Mouse (Mus musculus): ENCODE data around the gene Cdc37l1. TPM values are rescaled to one million over a fixed set of nuclear protein-coding genes. Genes with fewer than 3 reads are reported as not detected.

The Cdc37l1 gene
- total and polyA plus RNA-seq, 3 experiments: 20.4 to 80.4 (median 68.6) TPM

- 0% methylated on average over 4 of the region's 4 CpGs for WGBS
- no peak for DNase-seq
- TF ChIP-seq CTCF (IDR thresholded peaks at IDR 0.05): no peak
- TF ChIP-seq EP300 (IDR thresholded peaks at IDR 0.05; ENCODE audit: insufficient read depth, low read depth, low read length): no peak
- TF ChIP-seq POLR2A (IDR thresholded peaks at IDR 0.05; ENCODE audit: insufficient read depth, low read depth, low read length): no peak
- Histone ChIP-seq H3K9ac (ENCODE audit: low read depth, low read length) (peak overlapping the region; percentile 86), H3K27me3 (ENCODE audit: control insufficient read depth, insufficient read depth, low read length) (no peaks in the 10 kb centered on the region), H3K79me2 (replicated peaks; ENCODE audit: control insufficient read depth, insufficient read depth, low read length) (0 out of 2 replicates have a peak, but pooled peaks cover 2% of the 10 kb centered on the region), H3K4me3 (peak overlapping the region; percentile 83), H3K36me3 (ENCODE audit: control insufficient read depth, insufficient read depth, low read length) (peaks cover 9% of the 10 kb centered on the region), H3K27ac (peak overlapping the region; percentile 91), H3K4me1 (ENCODE audit: control insufficient read depth, insufficient read depth, low read length) (peaks cover 9% of the 10 kb centered on the region)
- intact Hi-C loops (cut with DNase I): loop anchor here (5.0 kb wide), 1 partner anchor 186 kb away; no protein-coding TSS in a partner anchor
These were observed 26.7 kb upstream of the Cdc37l1 start for GRCm38 (mm10) chr19:28963513-28963841.

GRCm38 (mm10) chr19:28963842-28964551 lies 26.2 kb upstream of the Cdc37l1 start, which contains the start of gene Plpp6:
TSS of gene Plpp6 (plus strand) at chr19:28963953.
- peak; percentile 87 to 89 for DNase-seq
- peak within 1 kb of the TSS; percentile 86 for H3K9ac ChIP-seq (ENCODE audit: low read depth, low read length)
- 0 out of 2 replicates have a peak, but pooled peaks cover 2% of the 10 kb centered on the region for H3K79me2 ChIP-seq (replicated peaks; ENCODE audit: control insufficient read depth, insufficient read depth, low read length)
- H3K27ac ChIP-seq: peak within 1 kb of the TSS; percentile 91
- H3K36me3 ChIP-seq (ENCODE audit: control insufficient read depth, insufficient read depth, low read length): peaks cover 9% of the 10 kb centered on the region
- WGBS: under 1% methylated on average over 73 of the region's 73 CpGs
- peak within 1 kb of the TSS; percentile 83 for H3K4me3 ChIP-seq
- TF ChIP-seq POLR2A (IDR thresholded peaks at IDR 0.05; ENCODE audit: insufficient read depth, low read depth, low read length) (peak; percentile 75), EP300 (IDR thresholded peaks at IDR 0.05; ENCODE audit: insufficient read depth, low read depth, low read length) (peak; percentile 75), CTCF (IDR thresholded peaks at IDR 0.05) (peak; percentile 62)
- intact Hi-C loops (cut with DNase I): loop anchor here (2.0 to 5.0 kb wide), 2 partner anchors 25 to 187 kb away; no protein-coding TSS in a partner anchor
- peaks cover 9% of the 10 kb centered on the region for H3K4me1 ChIP-seq (ENCODE audit: control insufficient read depth, insufficient read depth, low read length)
- H3K27me3 ChIP-seq (ENCODE audit: control insufficient read depth, insufficient read depth, low read length): no peaks in the 10 kb centered on the region

GRCm38 (mm10) chr19:28964552-28964903 lies 25.6 kb upstream of the Cdc37l1 start:
- TF ChIP-seq EP300 (IDR thresholded peaks at IDR 0.05; ENCODE audit: insufficient read depth, low read depth, low read length) (no peak), CTCF (IDR thresholded peaks at IDR 0.05) (no peak), POLR2A (IDR thresholded peaks at IDR 0.05; ENCODE audit: insufficient read depth, low read depth, low read length) (no peak)
- intact Hi-C loops (cut with DNase I): loop anchor here (2.0 to 5.0 kb wide), 2 partner anchors 24 to 187 kb away; no protein-coding TSS in a partner anchor
- H3K27ac ChIP-seq: peak overlapping the region; percentile 91

GRCm38 (mm10) chr19:28967652-28968051 lies 22.5 kb upstream of the Cdc37l1 start, which contains the start of gene 4430402I18Rik:
TSS of gene 4430402I18Rik (minus strand) at chr19:28967800.
- no peak for TF ChIP-seq EP300 (IDR thresholded peaks at IDR 0.05; ENCODE audit: insufficient read depth, low read depth, low read length)
- no peak for TF ChIP-seq CTCF (IDR thresholded peaks at IDR 0.05)
- no peak for TF ChIP-seq POLR2A (IDR thresholded peaks at IDR 0.05; ENCODE audit: insufficient read depth, low read depth, low read length)
- H3K9ac ChIP-seq (ENCODE audit: low read depth, low read length): no peak within 1 kb of the TSS
- H3K4me3 ChIP-seq: no peak within 1 kb of the TSS
- H3K79me2 ChIP-seq (replicated peaks; ENCODE audit: control insufficient read depth, insufficient read depth, low read length): 0 out of 2 replicates have a peak, but pooled peaks cover 2% of the 10 kb centered on the region
- no peak for DNase-seq
- peaks cover 17% of the 10 kb centered on the region for H3K4me1 ChIP-seq (ENCODE audit: control insufficient read depth, insufficient read depth, low read length)
- H3K36me3 ChIP-seq (ENCODE audit: control insufficient read depth, insufficient read depth, low read length): peaks cover 12% of the 10 kb centered on the region
- no peak within 1 kb of the TSS for H3K27ac ChIP-seq
- H3K27me3 ChIP-seq (ENCODE audit: control insufficient read depth, insufficient read depth, low read length): no peaks in the 10 kb centered on the region
- WGBS: 44% methylated on average over 11 of the region's 11 CpGs
- intact Hi-C loops (cut with DNase I): no loop called here

More at GRCm38 (mm10) chr19:28964552-28964903, 25.6 kb upstream of the Cdc37l1 start:
- peak overlapping the region; percentile 86 for H3K9ac ChIP-seq (ENCODE audit: low read depth, low read length)
- peaks cover 13% of the 10 kb centered on the region for H3K4me1 ChIP-seq (ENCODE audit: control insufficient read depth, insufficient read depth, low read length)
- H3K79me2 ChIP-seq (replicated peaks; ENCODE audit: control insufficient read depth, insufficient read depth, low read length): 0 out of 2 replicates have a peak, but pooled peaks cover 2% of the 10 kb centered on the region
- H3K4me3 ChIP-seq: peak overlapping the region; percentile 83
- no peak for DNase-seq
- 13% methylated on average over 16 of the region's 16 CpGs for WGBS
- H3K27me3 ChIP-seq (ENCODE audit: control insufficient read depth, insufficient read depth, low read length): no peaks in the 10 kb centered on the region
- H3K36me3 ChIP-seq (ENCODE audit: control insufficient read depth, insufficient read depth, low read length): peaks cover 9% of the 10 kb centered on the region

- Histone ChIP-seq H3K4me3 (no peak overlapping the region), H3K27ac (no peak overlapping the region), H3K27me3 (ENCODE audit: control insufficient read depth, insufficient read depth, low read length) (no peaks in the 10 kb centered on the region), H3K79me2 (replicated peaks; ENCODE audit: control insufficient read depth, insufficient read depth, low read length) (0 out of 2 replicates have a peak, but pooled peaks cover 2% of the 10 kb centered on the region), H3K36me3 (ENCODE audit: control insufficient read depth, insufficient read depth, low read length) (peaks cover 10% of the 10 kb centered on the region), H3K9ac (ENCODE audit: low read depth, low read length) (no peak overlapping the region), H3K4me1 (ENCODE audit: control insufficient read depth, insufficient read depth, low read length) (peaks cover 17% of the 10 kb centered on the region)
- intact Hi-C loops (cut with DNase I): no loop called here
- WGBS: 63% methylated on average over 4 of the region's 4 CpGs
- DNase-seq: no peak
- no peak for TF ChIP-seq EP300 (IDR thresholded peaks at IDR 0.05; ENCODE audit: insufficient read depth, low read depth, low read length)
- no peak for TF ChIP-seq POLR2A (IDR thresholded peaks at IDR 0.05; ENCODE audit: insufficient read depth, low read depth, low read length)
- no peak for TF ChIP-seq CTCF (IDR thresholded peaks at IDR 0.05)
These were observed 22.0 kb upstream of the Cdc37l1 start for GRCm38 (mm10) chr19:28968178-28968577.

- TF ChIP-seq POLR2A (IDR thresholded peaks at IDR 0.05; ENCODE audit: insufficient read depth, low read depth, low read length) (no peak), CTCF (IDR thresholded peaks at IDR 0.05) (no peak), EP300 (IDR thresholded peaks at IDR 0.05; ENCODE audit: insufficient read depth, low read depth, low read length) (no peak)
- peaks cover 15% of the 10 kb centered on the region for H3K4me1 ChIP-seq (ENCODE audit: control insufficient read depth, insufficient read depth, low read length)
- intact Hi-C loops (cut with DNase I): no loop called here
- 0 out of 2 replicates have a peak, but pooled peaks cover 2% of the 10 kb centered on the region for H3K79me2 ChIP-seq (replicated peaks; ENCODE audit: control insufficient read depth, insufficient read depth, low read length)
- no peaks in the 10 kb centered on the region for H3K27me3 ChIP-seq (ENCODE audit: control insufficient read depth, insufficient read depth, low read length)
- 81% methylated on average over 5 of the region's 5 CpGs for WGBS
- peaks cover 10% of the 10 kb centered on the region for H3K36me3 ChIP-seq (ENCODE audit: control insufficient read depth, insufficient read depth, low read length)
- no peak overlapping the region for H3K4me3 ChIP-seq
- no peak for DNase-seq
- H3K9ac ChIP-seq (ENCODE audit: low read depth, low read length): no peak overlapping the region
- peak overlapping the region; percentile 77 for H3K27ac ChIP-seq
These were observed 20.9 kb upstream of the Cdc37l1 start for GRCm38 (mm10) chr19:28969231-28969630.
